Mouse (Mus musculus): ENCODE measurements around the gene C530008M17Rik. TPM values are rescaled to one million over a fixed set of nuclear protein-coding genes. Genes with fewer than 3 reads are reported as not detected.
A peak's percentile ranks its signal among the peaks of the same experiment; 100 is the strongest.

The C530008M17Rik gene
- total and polyA plus RNA-seq, 3 experiments: 6.3 to 16.4 (median 14.1) TPM

DNA sequence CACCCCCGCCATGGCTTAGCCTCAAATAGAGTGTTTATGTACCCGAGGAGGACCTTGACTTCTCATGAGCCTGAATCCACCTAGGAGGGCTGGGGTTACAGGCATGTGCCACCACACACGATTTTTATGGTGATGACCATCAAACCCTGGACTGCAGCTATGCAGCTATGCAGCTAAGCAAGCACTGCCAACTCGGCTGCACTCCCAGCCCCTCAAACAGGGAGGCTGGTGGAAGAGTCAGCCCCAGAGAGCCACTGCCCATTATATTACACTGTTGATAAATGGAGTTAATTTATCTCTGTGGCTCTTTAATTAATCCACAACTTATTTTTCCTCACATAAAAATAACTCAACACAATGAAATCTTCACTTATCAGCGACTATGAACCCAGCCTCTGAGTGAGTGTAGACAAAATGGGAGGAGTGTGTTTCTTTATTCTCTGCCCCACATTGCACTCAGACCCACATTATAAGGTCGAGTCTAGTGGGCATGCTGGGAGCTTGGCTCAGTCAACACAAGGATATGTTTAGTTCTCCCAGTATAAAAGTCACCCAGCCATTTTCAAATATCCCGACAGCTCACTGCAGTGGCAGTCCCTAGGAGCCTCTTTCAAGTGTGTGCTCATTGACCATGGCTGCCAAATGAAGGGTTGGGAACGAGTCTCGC, 117.3 kb downstream of the C530008M17Rik start:
- no peak for DNase-seq

DNA sequence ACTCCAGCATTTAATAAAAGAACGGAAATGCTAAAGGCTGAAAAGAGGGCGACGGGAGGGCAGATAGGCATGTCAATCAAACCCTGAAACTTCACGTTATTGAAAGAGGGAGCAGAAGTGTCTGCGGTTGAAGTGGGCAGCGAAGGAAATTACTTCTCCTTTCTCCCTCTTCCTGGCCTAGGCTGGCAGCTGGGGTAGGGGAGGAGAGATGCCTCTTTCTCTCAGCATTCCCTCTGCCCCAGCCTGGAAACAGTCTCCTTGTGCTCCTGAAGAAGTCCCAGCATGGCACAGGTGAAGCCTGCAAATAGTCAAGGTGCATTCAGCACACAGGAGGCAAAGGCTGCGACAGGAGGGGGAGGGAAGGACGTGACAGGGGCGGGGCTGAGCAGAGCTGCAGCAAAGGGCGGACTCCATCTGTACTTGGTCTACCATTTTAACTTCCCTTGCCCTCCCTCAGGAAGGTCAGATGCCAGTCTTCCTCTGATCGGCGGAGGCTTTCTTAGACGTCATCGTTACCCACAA, 122.8 kb downstream of the C530008M17Rik start:
- no peak for DNase-seq

DNA sequence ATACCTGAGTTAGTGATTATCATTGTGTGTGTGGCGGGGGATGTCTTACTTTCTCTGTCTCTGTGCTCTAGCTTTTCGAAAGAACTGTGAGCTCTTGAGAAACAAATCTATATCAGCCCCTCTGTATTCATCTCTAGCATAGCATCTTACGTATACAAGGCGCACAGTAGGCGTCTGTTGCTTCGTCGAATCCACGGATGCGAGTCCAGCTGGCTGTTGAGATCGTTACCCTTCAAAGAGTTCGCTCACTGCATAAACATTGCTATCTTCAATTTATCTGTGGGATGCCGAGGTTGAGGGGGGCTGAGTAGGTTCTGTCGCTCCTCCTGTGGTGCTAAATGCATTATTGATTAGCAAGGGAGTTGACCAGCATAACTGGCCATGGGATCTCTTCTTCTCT, 125.6 kb downstream of the C530008M17Rik start:
- DNase-seq: no peak

DNA sequence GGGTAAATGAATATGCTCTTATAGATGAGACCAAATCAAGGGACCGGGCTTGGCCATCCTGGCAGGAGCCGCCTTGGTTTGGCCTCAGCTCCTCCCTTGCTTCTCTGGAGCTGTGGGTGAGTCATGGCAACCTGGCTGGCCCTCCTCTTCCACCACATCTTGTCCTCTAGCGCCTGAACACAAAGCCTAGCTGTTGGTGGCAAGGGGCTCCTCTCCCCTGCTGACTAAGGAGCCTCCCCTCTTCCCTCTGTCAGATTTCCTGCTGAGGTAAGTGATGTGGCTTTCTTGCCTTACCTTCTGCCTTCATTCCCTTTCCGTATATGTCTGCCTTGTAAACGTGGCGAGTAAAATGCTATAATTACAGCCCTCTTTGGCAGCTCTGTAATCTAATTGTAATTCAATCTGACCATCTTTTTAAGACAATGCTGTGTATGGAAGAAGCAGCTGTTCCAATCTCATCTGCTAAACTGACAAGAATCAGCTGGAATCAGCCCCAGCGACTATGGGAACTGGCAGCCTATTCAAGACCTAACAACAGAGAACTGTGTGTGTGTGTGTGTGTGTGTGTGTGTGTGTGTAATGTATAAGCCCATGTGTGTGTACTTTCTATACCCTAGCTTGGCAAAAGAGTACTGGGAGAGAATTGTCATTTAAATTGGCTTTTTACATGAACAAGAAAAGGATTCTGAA, 126.2 kb downstream of the C530008M17Rik start:
- DNase-seq: peak; percentile 17

DNA sequence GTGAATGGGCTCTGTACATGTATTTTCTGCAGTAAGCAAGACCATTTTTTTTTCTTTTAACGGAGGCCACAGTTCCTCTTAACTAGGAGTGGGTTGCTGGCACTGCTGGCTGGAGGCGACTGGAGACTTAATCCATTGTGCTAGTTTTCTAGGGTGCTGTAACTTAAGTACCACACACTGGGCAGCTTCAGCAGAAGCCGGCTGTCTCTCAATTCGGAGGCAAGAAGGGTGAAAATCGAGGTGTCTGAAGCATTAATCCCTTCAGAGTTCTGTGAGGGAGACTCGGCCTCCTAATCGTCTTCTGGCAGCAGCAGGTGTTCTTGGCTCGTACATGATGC, 126.8 kb downstream of the C530008M17Rik start:
- no peak for DNase-seq

DNA sequence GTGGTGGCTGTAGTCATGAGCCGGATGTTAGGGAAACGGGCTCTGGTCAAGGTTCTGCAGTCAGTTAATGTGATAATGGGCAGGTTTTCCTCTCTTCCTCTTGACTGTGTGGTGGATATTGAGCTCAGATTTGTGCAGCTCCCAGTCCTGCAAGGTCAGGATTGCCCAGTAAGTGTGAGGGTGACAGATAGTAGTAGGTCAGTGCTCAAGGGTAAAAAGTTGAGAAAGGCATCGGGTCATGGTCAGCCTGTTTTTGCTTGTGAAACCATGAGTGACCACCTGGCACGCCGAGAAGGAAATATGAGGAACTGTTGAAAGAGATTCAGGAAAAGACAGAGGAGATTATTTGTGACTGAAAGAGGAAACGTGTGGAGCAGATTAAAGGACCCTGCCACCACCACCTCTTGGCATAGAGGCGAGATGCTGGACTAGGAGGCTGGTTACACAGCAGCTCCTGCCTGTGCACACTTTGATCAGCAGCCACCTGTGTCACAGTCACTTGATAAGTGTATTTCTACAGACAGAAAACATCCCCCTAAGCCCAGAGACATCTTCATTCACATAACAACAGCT, 127.9 kb downstream of the C530008M17Rik start:
- peak; percentile 59 for DNase-seq

DNA sequence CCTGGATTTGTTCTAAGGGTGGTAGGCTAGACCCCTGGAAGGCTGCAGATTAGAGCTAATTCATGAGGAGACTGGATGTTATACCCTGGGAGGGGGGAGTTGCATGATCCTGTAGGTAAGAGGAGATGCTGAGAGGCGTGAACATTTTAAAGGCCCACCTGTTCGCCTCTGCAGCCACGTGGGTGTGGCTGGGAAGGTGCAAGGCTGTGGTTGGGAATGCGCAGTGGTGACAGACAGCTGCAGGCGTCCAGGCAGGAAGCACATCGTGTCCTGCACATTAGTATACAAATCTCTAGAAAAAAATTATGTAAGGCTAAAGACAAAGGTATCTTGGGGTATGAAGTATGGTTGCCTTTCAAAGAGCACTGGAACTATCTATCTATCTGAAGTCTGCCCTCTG, 128.7 kb downstream of the C530008M17Rik start:
- no peak for DNase-seq

DNA sequence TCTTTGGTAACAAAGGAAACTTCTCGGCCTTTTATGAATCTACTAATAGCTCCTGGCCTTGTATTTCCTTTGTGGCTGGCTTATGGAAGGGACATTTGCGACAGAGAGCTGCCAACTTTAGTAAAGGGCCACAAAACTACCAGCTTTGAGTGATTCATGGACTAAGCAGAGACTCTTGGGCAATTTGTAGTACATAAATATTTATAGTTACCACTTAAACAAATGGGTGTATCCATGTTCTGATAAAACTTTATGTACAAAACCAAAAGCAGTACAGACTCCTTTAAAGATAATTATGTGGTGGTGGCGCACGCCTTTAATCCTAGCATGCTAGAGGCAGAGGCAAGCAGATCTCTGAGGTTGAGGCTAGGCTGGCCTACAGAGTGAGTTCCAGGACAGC, 133.6 kb downstream of the C530008M17Rik start:
- DNase-seq: no peak

DNA sequence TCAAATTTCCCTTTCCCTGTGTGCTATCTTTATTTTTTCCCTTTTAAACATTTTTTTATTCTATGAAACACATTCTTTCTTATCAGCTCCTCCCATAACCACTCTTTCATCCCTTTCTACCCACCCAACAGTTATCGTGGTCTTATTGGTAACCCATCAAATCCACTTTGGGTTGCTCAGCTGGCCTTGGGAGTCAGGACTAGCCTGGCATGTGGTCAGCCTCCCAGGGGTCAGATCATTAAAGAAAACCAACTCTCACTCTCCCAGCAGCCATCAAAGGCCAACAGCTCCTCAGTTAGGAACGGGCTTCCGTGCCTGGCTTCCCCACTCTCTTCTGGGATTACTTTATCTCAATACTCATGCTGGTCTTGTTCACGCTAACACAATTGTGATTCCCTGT, 135.0 kb downstream of the C530008M17Rik start:
- DNase-seq: no peak

DNA sequence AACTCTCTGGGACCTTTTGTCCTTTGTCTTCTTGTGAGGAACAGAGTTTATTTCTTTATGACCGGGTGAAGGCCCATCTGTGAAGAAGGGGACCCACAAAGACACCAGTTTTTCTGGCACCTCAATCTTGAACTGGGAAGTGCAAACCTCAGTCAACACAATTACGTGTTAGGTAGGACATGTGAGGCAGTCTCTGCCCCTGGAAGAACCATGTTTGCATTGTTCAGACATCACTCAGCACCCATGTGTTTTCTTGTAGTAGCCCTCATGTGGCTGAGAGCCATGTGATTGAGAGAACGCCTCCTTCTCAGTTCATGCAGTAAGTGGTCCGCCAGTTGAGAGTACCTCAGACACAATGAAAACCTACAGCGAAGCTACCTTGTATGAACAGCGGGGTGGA, 136.4 kb downstream of the C530008M17Rik start:
- DNase-seq: no peak

DNA sequence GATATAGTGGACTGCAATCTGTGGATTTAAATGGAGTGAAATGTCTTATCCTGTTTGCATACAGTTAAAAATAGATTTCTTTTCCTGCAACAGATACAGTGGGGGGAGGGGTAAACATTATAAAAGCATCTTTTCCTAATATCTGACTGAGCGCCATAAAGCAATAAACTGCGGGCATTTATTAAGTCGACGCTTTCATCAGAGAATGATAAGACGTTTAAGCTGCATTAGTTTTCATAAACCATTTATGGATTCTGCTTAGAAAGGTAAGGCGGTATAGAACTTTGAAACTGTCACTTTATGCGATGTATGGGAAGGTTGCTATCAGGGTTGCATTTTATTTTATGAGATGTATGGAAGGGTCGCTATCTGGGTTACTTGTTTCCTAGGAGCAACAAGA, 141.7 kb downstream of the C530008M17Rik start:
- no peak for DNase-seq

DNA sequence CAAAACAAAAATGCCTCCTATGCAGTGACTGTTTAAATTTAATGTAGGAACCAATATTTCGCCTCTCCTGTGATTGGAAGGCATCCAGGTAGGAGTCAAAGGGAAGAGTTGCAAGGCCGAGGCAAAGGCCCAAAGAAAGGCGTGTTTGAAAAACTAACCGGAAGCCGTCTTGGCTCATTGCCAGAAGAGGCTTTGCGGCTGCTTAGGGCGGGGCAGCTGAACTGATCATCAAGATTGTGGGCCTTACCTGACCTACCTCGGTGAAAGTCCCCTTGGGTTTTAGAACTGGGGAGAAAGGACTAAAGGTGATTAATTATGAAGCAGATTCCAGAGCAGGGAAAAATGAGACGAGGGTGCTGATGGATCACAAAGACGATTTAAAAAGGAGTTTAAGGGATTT, 143.2 kb downstream of the C530008M17Rik start:
- peak; percentile 14 for DNase-seq

DNA sequence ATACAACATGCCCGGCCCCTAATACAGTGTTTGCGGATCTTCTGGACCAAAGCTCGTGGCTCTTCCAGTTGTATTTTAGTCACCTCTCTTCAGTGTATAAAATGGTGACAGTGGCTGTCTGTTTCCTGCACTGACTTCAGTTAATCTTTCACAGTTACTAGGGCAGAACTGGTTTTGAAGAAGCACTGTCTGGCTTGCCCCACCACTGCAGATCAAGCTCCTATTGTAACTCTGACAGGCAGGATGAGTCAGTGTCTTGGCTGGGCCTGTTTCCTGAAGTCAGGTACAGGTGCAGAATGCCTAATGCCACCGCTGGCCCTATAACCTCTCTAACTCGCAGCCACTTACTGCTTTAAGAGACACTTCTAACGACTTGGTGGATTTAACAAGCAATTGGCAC, 152.7 kb downstream of the C530008M17Rik start:
- DNase-seq: no peak

DNA sequence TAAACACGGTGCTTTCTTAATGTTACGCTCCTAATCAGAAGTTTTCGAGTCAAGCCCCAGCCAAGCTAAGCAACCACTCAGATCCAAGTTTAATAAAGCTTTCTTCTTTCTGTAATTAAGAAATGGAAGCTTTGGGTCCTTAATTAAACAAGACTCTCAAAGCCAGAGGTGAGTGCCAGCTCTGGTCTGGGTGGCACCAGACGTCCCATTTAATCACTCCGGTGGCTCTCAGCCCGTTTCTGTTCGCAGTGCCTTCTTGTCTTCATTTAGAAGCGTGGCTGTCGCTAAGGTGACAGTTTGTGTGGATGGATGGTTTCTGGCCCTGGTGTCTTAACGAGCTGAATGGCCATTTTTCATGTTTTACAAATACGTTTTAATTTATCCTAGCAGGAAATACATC, 158.7 kb downstream of the C530008M17Rik start:
- no peak for DNase-seq

DNA sequence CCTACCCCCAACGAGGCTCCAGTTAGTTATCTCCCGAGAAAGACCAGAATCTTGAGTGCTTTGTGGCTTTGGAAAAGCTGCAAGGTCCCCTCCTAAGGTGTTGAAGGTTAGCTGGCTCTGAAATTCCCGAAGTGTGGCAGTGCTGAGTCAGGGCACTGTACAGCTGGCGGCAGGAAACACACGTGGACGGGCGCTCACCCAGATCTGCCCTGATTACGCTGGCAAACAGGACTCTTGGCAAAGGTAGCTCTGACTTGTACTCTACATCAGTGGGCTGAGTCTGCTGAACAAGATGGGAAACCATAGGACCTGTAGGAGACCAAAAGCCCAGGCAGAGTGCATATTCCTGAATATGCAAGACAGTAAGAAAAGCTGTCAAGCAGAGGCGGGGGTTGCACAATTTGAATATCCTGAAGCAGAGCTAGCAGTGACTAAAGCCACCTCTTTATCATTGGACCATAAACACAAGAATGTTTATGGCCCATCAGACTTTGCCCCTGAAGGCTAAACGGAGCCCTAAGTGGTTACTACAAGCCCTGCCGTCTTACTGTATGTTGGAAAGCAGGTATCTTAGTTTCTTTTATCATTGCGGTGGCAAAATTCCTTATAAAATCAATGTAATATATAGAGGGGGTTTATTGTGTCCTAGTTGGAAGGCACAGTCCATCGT, 159.6 kb downstream of the C530008M17Rik start:
- peak; percentile 17 for DNase-seq

DNA sequence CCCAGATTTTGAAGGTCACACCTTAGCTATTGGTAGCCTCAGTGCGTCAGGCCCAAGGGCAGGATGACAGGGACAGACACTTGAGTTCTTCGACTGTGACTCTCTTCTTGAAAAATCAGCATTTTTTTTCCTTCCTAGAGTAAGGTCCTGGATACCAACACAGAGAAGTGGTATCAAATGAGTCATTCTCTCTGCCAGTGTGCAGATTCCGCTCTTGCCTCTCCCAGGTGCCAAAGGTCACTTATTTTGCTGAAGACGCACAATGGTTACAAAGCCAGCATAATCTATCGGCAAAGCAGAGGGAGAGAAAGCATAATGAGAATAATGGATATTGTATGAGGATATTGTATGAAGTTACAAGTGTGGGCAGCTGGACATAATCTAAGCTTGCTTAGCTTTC, 160.4 kb downstream of the C530008M17Rik start:
- no peak for DNase-seq

DNA sequence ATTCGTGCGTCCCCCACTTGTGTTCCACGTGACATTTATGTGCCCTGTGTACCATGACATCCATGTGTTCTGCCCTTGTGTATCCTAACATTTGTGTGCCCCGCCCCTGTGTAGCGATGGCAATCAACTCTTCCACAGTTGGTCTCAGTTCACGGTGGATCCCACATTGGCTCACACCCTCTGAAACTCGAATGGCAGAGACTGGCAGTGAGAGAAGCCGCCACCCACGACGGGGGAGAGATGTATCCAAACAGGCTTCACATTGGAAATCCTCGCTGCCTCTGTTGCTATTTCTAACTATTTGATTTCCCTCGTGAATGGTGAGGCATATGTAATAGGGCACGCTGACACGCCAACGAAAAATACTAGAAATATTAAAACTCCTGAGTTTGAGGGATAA, 161.4 kb downstream of the C530008M17Rik start:
- DNase-seq: no peak

DNA sequence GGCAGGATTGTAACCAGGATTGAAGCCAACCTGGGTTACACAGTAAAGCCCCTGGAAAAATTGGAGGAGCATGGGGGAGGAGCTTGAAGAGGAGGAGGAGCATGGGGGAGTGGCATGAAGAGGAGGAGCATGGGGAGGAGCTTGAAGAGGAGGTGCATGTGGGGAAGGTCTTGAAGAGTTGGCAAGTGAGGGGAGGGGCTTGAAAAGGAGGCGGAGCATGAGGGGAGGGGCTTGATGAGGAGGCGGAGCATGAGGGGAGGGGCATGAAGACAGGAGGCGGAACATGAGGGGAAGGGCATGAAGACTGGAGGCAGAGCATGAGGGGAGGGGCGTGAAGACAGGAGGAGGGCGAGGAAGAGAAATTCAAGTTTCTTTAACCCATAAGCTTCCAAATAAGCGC, 162.5 kb downstream of the C530008M17Rik start:
- no peak for DNase-seq

DNA sequence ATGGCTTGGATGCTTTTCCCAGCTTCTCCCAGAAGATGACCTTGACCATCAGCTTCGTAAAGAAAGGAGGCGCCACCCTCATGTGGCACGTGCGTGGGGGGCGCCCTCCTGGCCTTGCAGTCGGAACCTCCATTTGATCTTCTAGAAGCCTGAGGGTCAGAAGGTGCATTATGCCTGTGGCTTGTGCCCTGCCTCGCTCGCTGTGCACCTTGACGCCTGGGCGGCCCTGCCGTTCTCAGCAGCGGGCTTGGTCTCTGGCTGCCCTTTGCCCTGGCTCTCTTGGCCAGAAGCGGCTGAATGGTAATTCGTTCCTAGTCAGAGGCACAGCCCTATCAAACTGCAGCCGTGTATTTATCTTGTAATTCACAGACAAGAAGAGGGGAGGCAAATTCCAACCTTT, 165.8 kb downstream of the C530008M17Rik start:
- DNase-seq: no peak

DNA sequence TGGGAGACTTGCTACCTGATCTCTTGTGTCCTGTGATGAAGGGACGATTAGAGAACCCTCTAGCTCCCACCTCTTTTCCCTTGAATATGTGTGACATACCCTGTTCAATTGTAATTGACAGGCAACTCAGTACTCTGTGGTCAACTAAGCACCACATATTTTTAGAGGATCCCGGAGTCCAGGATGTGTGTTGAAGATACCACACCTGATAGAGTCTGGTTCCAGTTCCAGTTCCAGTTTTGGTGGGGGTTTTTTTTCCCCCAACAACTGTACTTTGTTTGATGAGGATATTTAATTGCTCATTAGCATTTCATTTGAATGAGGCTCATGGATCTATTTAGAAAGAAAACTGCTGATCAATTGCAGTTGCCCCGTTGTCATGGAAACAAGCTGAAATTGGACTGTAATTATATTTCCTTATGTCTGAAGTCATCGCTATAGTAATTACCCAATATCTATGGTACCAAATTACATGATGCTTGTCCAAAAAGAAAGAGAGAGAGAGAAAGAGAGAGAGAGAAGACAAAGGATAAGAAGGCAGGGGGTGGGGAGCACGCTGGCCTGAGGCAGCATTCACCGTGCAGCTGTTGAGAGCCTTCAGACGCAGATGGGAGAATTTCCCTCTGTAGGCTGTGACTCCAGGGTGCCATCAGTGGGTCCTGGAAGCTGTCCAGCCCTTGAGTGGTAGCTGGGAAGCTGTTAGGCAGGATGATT, 172.4 kb downstream of the C530008M17Rik start:
- no peak for DNase-seq

DNA sequence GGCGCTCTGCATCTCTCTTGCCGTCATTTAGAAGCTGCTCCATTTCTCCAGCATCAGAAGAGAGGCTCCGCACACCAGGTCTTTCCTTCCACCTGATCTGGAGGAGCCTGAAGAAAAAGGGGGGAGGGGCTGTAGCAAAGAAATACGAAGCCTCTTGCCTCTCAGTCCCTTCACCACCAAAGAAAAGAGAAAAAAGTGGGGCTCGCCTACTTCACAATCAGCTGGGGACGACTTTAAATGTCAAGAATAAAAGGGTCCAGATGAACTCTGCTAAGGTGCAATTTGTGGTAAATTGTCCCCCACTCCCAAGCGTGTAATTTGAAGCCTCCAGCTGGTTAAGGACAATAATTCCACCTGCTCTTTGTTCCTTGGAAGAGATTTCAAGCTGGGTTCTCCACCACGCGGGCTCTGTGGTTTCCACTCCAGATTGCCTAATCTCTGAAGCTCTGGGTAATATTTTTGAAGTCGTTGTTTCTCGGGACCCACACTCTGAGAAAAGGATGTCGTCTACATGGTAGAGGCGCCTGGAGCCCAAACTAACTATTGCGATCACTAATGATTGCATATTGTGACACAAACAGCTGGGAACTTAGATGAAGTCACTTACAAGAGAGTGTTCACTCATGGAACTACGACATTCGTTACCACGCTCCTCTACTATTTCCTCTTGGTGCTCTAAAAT, 176.4 kb downstream of the C530008M17Rik start:
- no peak for DNase-seq

DNA sequence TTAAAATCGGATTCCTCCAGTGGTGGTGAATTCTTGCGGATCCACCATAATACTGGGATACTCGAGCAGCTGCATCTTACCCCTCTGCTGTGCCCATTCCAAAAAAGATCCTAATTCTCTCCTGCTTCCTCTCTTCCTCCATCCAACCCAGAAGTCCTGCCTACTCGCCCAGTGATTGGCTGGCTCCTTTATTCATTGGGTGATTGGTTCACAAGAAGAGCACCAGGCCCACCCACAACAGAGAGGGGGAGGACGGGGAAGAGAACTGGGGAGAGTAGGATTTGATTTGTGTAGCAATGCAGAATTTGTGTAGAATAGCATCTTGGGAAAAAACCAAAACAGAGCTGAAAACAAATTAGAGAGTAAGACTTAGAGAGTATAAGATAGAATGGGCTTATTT, 180.7 kb downstream of the C530008M17Rik start:
- DNase-seq: peak; percentile 37
